Mouse (Mus musculus): ENCODE results near the gene Ocln. TPM values are rescaled to one million over a fixed set of nuclear protein-coding genes. Genes with fewer than 3 reads are reported as not detected.

Ocln gene
- total and polyA plus RNA-seq, 3 experiments: 0.50 to 2.2 (median 0.70) TPM

- in situ Hi-C loops (cut with MboI; ENCODE audit: low pct_ligation_motif_present, low pct_unique_long_range_greater_than_20kb, low sequenced_read_pairs): no loop called here
- Histone ChIP-seq H3K4me3 (replicated peaks in 1 of 3; ENCODE audit: low read depth in 2 of 3, low read length in 2 of 3, poor library complexity in 1 of 3) (peak overlapping the region; percentile 56 to 96 (median 93)), H3K4me1 (ENCODE audit: control insufficient read depth in 1 of 2, insufficient read depth in 2 of 2) (peaks cover 7 to 24% of the 10 kb centered on the region in 2 experiments), H3K79me2 (replicated peaks; ENCODE audit: control insufficient read depth, extremely low read depth, insufficient read depth, poor library complexity, severe bottlenecking) (peaks cover 23% of the 10 kb centered on the region), H3K9ac (ENCODE audit: insufficient read depth, low read depth) (peak overlapping the region; percentile 66), H3K27ac (ENCODE audit: insufficient read depth, low read depth) (no peak overlapping the region), H3K36me3 (replicated peaks in 1 of 2; ENCODE audit: control insufficient read depth in 1 of 2, insufficient read depth in 1 of 2, low read length in 1 of 2) (peaks cover 11 to 33% of the 10 kb centered on the region in 2 experiments), H3K27me3 (replicated peaks) (no peaks in the 10 kb centered on the region), H3K4me2 (ENCODE audit: insufficient read depth, low read depth, poor library complexity, severe bottlenecking) (peak overlapping the region; percentile 79), H3K9me3 (replicated peaks; ENCODE audit: low read length) (no peaks in the 10 kb centered on the region)
- no peak for DNase-seq (ENCODE audit: extremely low read depth)
- dilution Hi-C loops (cut with MboI; ENCODE audit: extremely low pct_ligation_motif_present, extremely low pct_unique_long_range_greater_than_20kb, low sequenced_read_pairs): no loop called here
- TF ChIP-seq POLR2A (IDR thresholded peaks at IDR 0.05; ENCODE audit: low read depth, low read length) (no peak), KAT2A (IDR thresholded peaks at IDR 0.05; ENCODE audit: insufficient replicate concordance, low read length) (no peak), CHD1 (IDR thresholded peaks at IDR 0.05; ENCODE audit: low read depth, low read length) (no peak), PAX5 (IDR thresholded peaks at IDR 0.05; ENCODE audit: low read length) (no peak), JUN (IDR thresholded peaks at IDR 0.05; ENCODE audit: insufficient read depth, low read depth, low read length) (no peak), NRF1 (IDR thresholded peaks at IDR 0.05; ENCODE audit: low read depth, low read length) (no peak), ZKSCAN1 (IDR thresholded peaks at IDR 0.05; ENCODE audit: borderline replicate concordance, low read depth, low read length) (no peak), SIN3A (IDR thresholded peaks at IDR 0.05; ENCODE audit: low read length) (no peak), HCFC1 (IDR thresholded peaks at IDR 0.05; ENCODE audit: low read depth, low read length) (no peak), CHD2 (IDR thresholded peaks at IDR 0.05; ENCODE audit: low read length) (no peak), USF2 (conservative IDR thresholded peaks at IDR 0.05; ENCODE audit: low read depth, low read length) (no peak), MAFK (IDR thresholded peaks at IDR 0.05; ENCODE audit: insufficient replicate concordance, low read length) (no peak), NELFE (IDR thresholded peaks at IDR 0.05; ENCODE audit: low read depth, low read length) (no peak), IRF4 (IDR thresholded peaks at IDR 0.05; ENCODE audit: low read depth, low read length) (no peak), E2F4 (IDR thresholded peaks at IDR 0.05; ENCODE audit: insufficient replicate concordance, low read depth, low read length) (no peak)
Measured at GRCm38 (mm10) chr13:100491623-100492022, 60.9 kb downstream of the Ocln start.

DNA sequence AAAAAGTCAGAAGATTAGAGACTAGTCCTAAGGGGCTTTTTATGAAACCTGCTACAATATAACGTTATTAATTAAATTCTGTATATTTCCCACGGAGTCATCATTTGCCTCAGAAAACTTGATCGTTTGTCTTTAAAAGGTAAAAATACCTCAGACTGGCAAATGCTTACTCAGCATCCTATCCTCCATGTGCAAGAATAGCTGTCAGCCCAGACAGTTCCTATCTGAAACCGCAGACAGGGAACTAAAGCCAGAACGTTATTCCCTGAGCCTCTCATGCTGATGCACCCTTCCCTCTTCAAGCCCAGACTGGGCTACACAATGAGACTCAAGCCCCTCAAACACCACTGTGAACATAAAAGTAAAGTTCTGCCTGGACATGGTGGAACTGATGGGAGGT is 62.1 kb downstream of the Ocln start:
- dilution Hi-C loops (cut with MboI; ENCODE audit: extremely low pct_ligation_motif_present, extremely low pct_unique_long_range_greater_than_20kb, low sequenced_read_pairs): no loop called here
- Histone ChIP-seq H3K4me3 (replicated peaks in 1 of 3; ENCODE audit: low read depth in 2 of 3, low read length in 2 of 3, poor library complexity in 1 of 3) (no peak overlapping the region), H3K4me2 (ENCODE audit: insufficient read depth, low read depth, poor library complexity, severe bottlenecking) (no peak overlapping the region), H3K9me3 (replicated peaks; ENCODE audit: low read length) (no peaks in the 10 kb centered on the region), H3K4me1 (ENCODE audit: control insufficient read depth in 1 of 2, insufficient read depth in 2 of 2) (peaks cover 4 to 24% of the 10 kb centered on the region in 2 experiments; a peak in 3 of 4 replicates), H3K27ac (ENCODE audit: insufficient read depth, low read depth) (no peak overlapping the region), H3K36me3 (replicated peaks in 1 of 2; ENCODE audit: control insufficient read depth in 1 of 2, insufficient read depth in 1 of 2, low read length in 1 of 2) (peaks cover 13 to 40% of the 10 kb centered on the region in 2 experiments), H3K9ac (ENCODE audit: insufficient read depth, low read depth) (no peak overlapping the region), H3K27me3 (replicated peaks) (no peaks in the 10 kb centered on the region), H3K79me2 (replicated peaks; ENCODE audit: control insufficient read depth, extremely low read depth, insufficient read depth, poor library complexity, severe bottlenecking) (peaks cover 23% of the 10 kb centered on the region)
- TF ChIP-seq HCFC1 (IDR thresholded peaks at IDR 0.05; ENCODE audit: low read depth, low read length) (no peak), EP300 (IDR thresholded peaks at IDR 0.05; ENCODE audit: low read length) (no peak), MAFK (IDR thresholded peaks at IDR 0.05; ENCODE audit: insufficient replicate concordance, low read length) (peak; percentile 76; the same call in 1 of the 2 replicates), USF2 (conservative IDR thresholded peaks at IDR 0.05; ENCODE audit: low read depth, low read length) (no peak), E2F4 (IDR thresholded peaks at IDR 0.05; ENCODE audit: insufficient replicate concordance, low read depth, low read length) (no peak)
- in situ Hi-C loops (cut with MboI; ENCODE audit: low pct_ligation_motif_present, low pct_unique_long_range_greater_than_20kb, low sequenced_read_pairs): no loop called here
- no peak for DNase-seq (ENCODE audit: extremely low read depth)
